8 mouse cellular contexts compared by ENCODE assay signal in the genomic region with DNA sequence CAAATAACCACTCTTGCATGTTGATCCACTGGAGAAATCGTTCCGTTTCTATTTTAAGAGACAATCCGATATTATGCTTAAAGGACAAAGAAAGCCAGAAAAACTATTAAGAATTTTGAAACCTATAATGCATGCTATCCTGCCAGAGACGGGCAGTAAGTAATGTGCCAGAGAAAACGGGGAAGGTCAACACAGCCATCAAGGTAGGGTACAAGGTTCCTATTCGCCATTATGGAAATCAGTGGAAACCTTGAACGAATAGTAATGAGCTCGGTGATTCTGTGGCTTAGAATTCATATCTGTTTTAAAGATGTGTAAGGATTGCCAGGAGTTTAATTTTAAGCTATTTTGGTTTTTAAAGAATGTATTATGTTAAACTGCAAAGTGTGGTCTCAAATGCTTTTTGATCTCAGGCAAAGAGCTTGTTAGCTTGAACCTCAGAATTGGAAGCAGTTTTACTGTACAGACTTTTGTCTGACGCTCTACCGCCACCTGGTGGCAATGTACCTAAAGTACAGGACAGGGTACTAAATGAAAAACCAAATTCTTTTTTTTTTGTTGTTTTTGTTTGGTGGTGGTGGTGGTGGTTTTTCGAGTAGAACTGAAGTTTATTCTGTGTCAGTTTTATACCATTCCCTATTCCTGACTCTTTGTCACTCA.
A peak's percentile ranks its signal among the peaks of the same experiment; 100 is the strongest.
DNase-seq lines count a peak whose midpoint lies in the region; ATAC-seq and TF ChIP-seq lines count a peak whose summit lies in the region.

No protein-coding gene starts in this region.

- intact Hi-C loops in heart, adult 2 months (cut with DNase I): loop anchor here (1.0 to 5.0 kb wide), 3 partner anchors 455 to 609 kb away; no protein-coding TSS in a partner anchor

- H3K9me3 ChIP-seq in heart, embryonic 10.5 days: no peaks in the 10 kb centered on the region
- no peaks in the 10 kb centered on the region for H3K9me3 ChIP-seq in midbrain, embryonic 12.5 days

- no peaks in the 10 kb centered on the region for H3K36me3 ChIP-seq in heart, adult 2 months (ENCODE audit: control insufficient read depth, insufficient read depth, low read length)
- H3K36me3 ChIP-seq in heart, embryonic 10.5 days: no peaks in the 10 kb centered on the region
- no peaks in the 10 kb centered on the region for H3K36me3 ChIP-seq in midbrain, embryonic 12.5 days

- peak; percentile 47; the same call in 1 of the 2 replicates for ATAC-seq in midbrain, embryonic 12.5 days (ENCODE audit: low FRiP score, low read depth)

- H3K4me1 ChIP-seq in heart, adult 2 months (ENCODE audit: control insufficient read depth, insufficient read depth, low read length): no peaks in the 10 kb centered on the region
- no peaks in the 10 kb centered on the region for H3K4me1 ChIP-seq in heart, embryonic 10.5 days
- no peaks in the 10 kb centered on the region for H3K4me1 ChIP-seq in midbrain, embryonic 12.5 days

- H3K4me2 ChIP-seq in midbrain, embryonic 12.5 days (replicated peaks): no peak overlapping the region

- no peaks in the 10 kb centered on the region for H3K27me3 ChIP-seq in heart, adult 2 months (ENCODE audit: control insufficient read depth, insufficient read depth, low read length)
- no peaks in the 10 kb centered on the region for H3K27me3 ChIP-seq in heart, embryonic 10.5 days (ENCODE audit: insufficient read depth, poor library complexity, severe bottlenecking)
- H3K27me3 ChIP-seq in midbrain, embryonic 12.5 days: no peaks in the 10 kb centered on the region

- H3K27ac ChIP-seq in heart, adult 2 months: no peak overlapping the region
- no peak overlapping the region for H3K27ac ChIP-seq in heart, embryonic 10.5 days
- H3K27ac ChIP-seq in midbrain, embryonic 12.5 days (replicated peaks): no peak overlapping the region

- WGBS in heart, adult 2 months: 56% methylated on average over 11 of the region's 11 CpGs
- 61% methylated on average over 11 of the region's 11 CpGs for WGBS in heart, embryonic 10.5 days
- 57% methylated on average over 11 of the region's 11 CpGs for WGBS in midbrain, embryonic 12.5 days

- H3K4me3 ChIP-seq in heart, adult 2 months: no peak overlapping the region
- no peak overlapping the region for H3K4me3 ChIP-seq in heart, embryonic 10.5 days
- no peak overlapping the region for H3K4me3 ChIP-seq in midbrain, embryonic 12.5 days

- peak; percentile 14 to 64 for DNase-seq in heart, adult 2 months
- no peak for DNase-seq in heart, embryonic 10.5 days (ENCODE audit: low spot score)
- peak; percentile 84 for DNase-seq in NIH3T3 (ENCODE audit: low read depth)
- DNase-seq in cerebellum, postnatal 14 days: peak; percentile 89 to 93
- peak; percentile 81 for DNase-seq in gastrocnemius, postnatal 10 days
- DNase-seq in layer of hippocampus, postnatal 10 days (ENCODE audit: low spot score in 2 of 2): peak; percentile 80 to 83
- peak; percentile 13 for DNase-seq in testis, postnatal 14 days (ENCODE audit: low spot score)

- no peak for TF ChIP-seq POLR2A in heart, adult 2 months (IDR thresholded peaks at IDR 0.05; ENCODE audit: insufficient read depth, low read depth, low read length)

- no peaks in the 10 kb centered on the region for H3K79me2 ChIP-seq in heart, adult 2 months (replicated peaks; ENCODE audit: control insufficient read depth, insufficient read depth, low read length)

- peak; percentile 93 for TF ChIP-seq CTCF in heart, adult 2 months (IDR thresholded peaks at IDR 0.05)

- H3K9ac ChIP-seq in heart, adult 2 months (ENCODE audit: low read depth, low read length): no peak overlapping the region
- no peak overlapping the region for H3K9ac ChIP-seq in midbrain, embryonic 12.5 days (replicated peaks)

- no peak for TF ChIP-seq EP300 in heart, adult 2 months (IDR thresholded peaks at IDR 0.05; ENCODE audit: insufficient read depth, low read depth, low read length)
